Mouse (Mus musculus): ENCODE data around the gene Vamp2. TPM values are rescaled to one million over a fixed set of nuclear protein-coding genes. Genes with fewer than 3 reads are reported as not detected.

The Vamp2 gene
- polyA plus RNA-seq, 1 experiment from 2014 or later: 82.2 TPM

DNA sequence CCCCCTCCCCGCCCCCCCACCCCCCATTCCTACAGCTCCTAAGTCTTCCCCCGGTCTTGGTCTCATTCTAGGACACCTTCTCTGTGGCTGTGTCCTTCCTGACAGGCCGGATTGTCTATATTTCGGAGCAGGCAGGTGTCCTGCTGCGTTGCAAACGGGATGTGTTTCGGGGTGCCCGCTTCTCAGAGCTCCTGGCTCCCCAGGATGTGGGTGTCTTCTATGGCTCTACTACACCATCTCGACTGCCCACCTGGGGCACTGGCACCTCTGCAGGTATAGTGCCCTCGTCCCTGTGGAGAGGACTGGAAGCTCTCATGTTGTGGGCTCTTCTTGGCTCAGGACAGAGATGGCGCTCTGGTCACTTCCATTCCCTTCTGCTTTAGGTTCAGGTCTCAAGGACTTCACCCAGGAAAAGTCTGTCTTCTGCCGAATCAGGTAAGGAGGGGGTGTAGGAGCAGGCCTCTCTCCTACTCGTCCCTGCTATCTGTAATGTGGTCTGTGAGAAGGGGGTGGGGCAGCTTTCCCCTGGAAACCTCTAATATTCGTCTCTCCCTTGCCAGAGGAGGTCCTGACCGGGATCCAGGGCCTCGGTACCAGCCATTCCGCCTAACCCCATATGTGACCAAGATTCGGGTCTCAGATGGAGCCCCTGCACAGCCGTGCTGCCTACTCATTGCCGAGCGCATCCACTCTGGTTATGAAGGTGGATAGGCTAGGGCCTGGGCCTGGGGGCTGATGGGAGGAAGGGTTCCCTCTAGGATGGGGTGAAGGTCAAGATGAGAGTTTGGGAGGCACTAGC, 13.5 kb downstream of the Vamp2 start:
- Histone ChIP-seq H3K27ac (no peak overlapping the region), H3K9ac (no peak overlapping the region), H3K4me2 (no peak overlapping the region), H3K4me3 (no peak overlapping the region), H3K9me3 (replicated peaks) (no peaks in the 10 kb centered on the region), H3K36me3 (peaks cover 65% of the 10 kb centered on the region), H3K4me1 (replicated peaks) (peaks cover 40% of the 10 kb centered on the region), H3K27me3 (no peaks in the 10 kb centered on the region)
- 91% methylated on average over 21 of the region's 21 CpGs for WGBS
- ATAC-seq (replicated peaks; ENCODE audit: insufficient number of reproducible peaks, insufficient read depth, low FRiP score, low read depth): no peak

DNA sequence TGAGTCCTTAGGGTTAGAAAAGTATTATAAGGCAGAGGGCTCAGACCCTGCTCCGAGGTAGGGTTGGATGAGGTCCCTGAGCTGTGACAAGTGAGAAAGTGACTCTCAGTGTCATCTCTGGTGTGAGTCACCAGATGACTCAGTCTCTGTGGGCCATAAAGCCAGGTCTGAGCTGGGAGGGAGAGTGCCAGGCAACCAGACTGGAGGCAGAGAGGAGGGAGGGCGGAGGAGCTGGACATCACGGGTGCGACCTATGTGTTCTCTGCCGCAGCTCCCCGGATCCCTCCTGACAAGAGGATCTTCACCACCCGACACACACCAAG, 14.1 kb downstream of the Vamp2 start:
- no peak overlapping the region for H3K9ac ChIP-seq
- 83% methylated on average over 7 of the region's 7 CpGs for WGBS
- H3K36me3 ChIP-seq: peaks cover 71% of the 10 kb centered on the region
- no peaks in the 10 kb centered on the region for H3K27me3 ChIP-seq
- no peak overlapping the region for H3K4me2 ChIP-seq
- no peaks in the 10 kb centered on the region for H3K9me3 ChIP-seq (replicated peaks)
- no peak overlapping the region for H3K27ac ChIP-seq
- no peak overlapping the region for H3K4me3 ChIP-seq
- H3K4me1 ChIP-seq (replicated peaks): peaks cover 37% of the 10 kb centered on the region
- no peak for ATAC-seq (replicated peaks; ENCODE audit: insufficient number of reproducible peaks, insufficient read depth, low FRiP score, low read depth)

DNA sequence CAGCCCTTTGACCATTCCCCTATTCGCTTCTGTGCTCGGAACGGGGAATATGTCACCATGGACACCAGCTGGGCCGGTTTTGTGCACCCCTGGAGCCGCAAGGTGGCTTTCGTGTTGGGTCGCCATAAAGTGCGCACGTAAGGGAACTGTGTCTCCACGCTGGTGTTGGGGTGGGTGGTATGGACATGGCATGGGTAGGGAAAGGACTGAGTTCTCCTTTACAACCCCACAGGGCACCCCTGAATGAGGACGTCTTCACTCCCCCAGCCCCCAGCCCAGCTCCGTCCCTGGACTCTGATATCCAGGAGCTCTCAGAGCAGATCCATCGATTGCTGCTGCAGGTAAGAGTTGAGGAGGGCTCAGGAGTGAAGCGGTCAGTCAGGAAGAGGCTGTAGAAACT, 14.8 kb downstream of the Vamp2 start:
- ATAC-seq (replicated peaks; ENCODE audit: insufficient number of reproducible peaks, insufficient read depth, low FRiP score, low read depth): no peak
- Histone ChIP-seq H3K27me3 (no peaks in the 10 kb centered on the region), H3K4me2 (no peak overlapping the region), H3K36me3 (peaks cover 78% of the 10 kb centered on the region), H3K9ac (no peak overlapping the region), H3K4me1 (replicated peaks) (peaks cover 30% of the 10 kb centered on the region), H3K4me3 (no peak overlapping the region), H3K27ac (no peak overlapping the region), H3K9me3 (replicated peaks) (no peaks in the 10 kb centered on the region)
- WGBS: 96% methylated on average over 14 of the region's 14 CpGs

DNA sequence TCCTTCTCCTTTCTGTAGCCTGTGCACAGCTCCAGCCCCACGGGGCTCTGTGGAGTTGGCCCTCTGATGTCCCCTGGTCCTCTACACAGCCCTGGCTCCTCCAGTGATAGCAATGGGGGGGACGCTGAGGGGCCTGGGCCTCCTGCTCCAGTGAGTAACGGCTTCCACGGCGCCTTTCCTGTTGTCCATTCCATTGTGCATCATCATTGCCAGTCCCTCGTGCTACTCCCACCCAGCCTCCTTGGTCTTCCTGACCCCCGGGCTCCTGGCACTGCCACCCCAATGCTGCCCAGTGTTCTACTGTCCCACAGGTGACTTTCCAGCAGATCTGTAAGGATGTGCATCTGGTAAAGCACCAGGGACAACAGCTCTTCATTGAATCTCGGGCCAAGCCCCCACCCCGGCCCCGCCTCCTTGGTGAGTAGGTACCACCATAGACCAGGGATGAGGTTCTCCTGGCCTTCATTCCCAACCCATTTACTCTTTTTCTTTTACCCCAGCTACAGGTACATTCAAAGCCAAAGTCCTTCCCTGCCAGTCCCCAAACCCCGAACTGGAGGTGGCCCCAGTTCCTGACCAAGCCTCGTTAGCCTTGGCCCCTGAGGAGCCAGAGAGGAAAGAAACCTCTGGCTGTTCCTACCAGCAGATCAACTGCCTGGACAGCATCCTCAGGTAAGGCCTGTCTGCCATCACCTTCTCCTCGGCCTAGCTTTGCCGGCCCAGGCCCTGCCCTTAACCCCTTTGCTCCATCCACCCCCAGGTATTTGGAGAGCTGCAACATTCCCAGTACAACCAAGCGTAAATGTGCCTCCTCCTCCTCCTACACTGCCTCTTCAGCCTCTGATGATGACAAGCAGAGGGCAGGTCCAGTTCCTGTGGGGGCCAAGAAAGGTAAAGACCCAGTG, 15.5 kb downstream of the Vamp2 start:
- no peak for ATAC-seq (replicated peaks; ENCODE audit: insufficient number of reproducible peaks, insufficient read depth, low FRiP score, low read depth)
- Histone ChIP-seq H3K27ac (no peak overlapping the region), H3K9me3 (replicated peaks) (no peaks in the 10 kb centered on the region), H3K9ac (no peak overlapping the region), H3K27me3 (no peaks in the 10 kb centered on the region), H3K4me3 (no peak overlapping the region), H3K4me1 (replicated peaks) (peaks cover 23% of the 10 kb centered on the region), H3K36me3 (peaks cover 85% of the 10 kb centered on the region), H3K4me2 (no peak overlapping the region)
- WGBS: 89% methylated on average over 15 of the region's 15 CpGs

DNA sequence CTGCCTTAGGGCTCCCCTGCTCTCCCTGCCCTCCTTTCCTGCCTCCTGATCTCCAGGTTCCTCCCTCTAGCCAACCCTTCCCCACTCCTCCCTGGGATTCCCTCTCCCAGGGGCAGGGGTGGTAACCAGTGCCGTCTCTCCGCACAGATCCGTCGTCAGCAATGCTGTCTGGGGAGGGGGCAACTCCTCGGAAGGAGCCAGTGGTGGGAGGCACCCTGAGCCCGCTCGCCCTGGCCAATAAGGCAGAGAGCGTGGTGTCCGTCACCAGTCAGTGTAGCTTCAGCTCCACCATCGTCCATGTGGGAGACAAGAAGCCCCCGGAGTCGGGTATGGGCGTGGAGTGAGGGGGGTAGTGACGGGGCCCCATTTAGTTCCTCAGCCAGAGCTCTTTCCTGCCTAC, 16.2 kb downstream of the Vamp2 start:
- Histone ChIP-seq H3K27me3 (no peaks in the 10 kb centered on the region), H3K27ac (no peak overlapping the region), H3K4me2 (no peak overlapping the region), H3K9ac (no peak overlapping the region), H3K4me1 (replicated peaks) (peaks cover 20% of the 10 kb centered on the region), H3K9me3 (replicated peaks) (no peaks in the 10 kb centered on the region), H3K36me3 (peaks cover 92% of the 10 kb centered on the region), H3K4me3 (no peak overlapping the region)
- no peak for ATAC-seq (replicated peaks; ENCODE audit: insufficient number of reproducible peaks, insufficient read depth, low FRiP score, low read depth)
- 85% methylated on average over 14 of the region's 14 CpGs for WGBS

DNA sequence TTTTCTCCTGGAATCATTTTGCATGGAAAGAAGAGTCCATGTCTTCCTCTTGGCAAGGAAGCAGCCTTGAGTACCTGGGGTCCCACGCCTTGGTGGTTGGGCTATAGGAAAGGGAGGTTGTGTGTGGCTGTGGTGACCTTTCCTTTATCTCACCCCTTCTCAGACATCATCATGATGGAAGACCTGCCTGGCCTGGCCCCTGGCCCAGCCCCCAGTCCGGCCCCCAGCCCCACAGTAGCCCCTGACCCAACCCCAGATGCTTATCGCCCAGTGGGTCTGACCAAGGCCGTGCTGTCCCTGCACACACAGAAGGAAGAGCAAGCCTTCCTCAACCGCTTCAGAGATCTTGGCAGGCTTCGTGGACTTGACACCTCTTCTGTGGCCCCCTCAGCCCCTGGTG, 16.9 kb downstream of the Vamp2 start:
- WGBS: 86% methylated on average over 6 of the region's 6 CpGs
- H3K36me3 ChIP-seq: peaks cover 94% of the 10 kb centered on the region
- peaks cover 21% of the 10 kb centered on the region for H3K4me1 ChIP-seq (replicated peaks)
- no peak overlapping the region for H3K4me3 ChIP-seq
- no peak overlapping the region for H3K27ac ChIP-seq
- H3K9ac ChIP-seq: no peak overlapping the region
- no peak overlapping the region for H3K4me2 ChIP-seq
- no peaks in the 10 kb centered on the region for H3K27me3 ChIP-seq
- H3K9me3 ChIP-seq (replicated peaks): no peaks in the 10 kb centered on the region
- ATAC-seq (replicated peaks; ENCODE audit: insufficient number of reproducible peaks, insufficient read depth, low FRiP score, low read depth): no peak

DNA sequence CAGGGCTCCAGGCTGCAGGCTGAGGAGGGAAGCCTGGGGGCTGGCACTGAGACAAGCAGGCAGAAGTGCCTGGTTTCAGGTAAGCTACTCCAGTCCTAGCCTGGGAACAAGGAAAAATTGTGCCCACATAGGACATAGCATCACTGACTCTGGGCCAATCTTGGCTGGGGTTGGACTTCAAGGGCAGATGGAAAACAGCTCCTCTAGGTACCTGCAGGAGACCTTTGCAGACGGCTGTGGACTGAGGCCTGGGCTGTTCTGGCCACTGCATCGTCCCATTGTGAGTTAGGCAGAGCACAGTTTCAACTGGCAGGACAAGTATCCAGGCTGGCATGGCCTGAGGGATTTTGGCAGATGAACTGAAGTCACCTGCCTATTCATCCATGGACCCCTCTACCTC, 17.5 kb downstream of the Vamp2 start:
- 84% methylated on average over 2 of the region's 2 CpGs for WGBS
- H3K27me3 ChIP-seq: no peaks in the 10 kb centered on the region
- no peak overlapping the region for H3K4me2 ChIP-seq
- no peak overlapping the region for H3K9ac ChIP-seq
- peaks cover 20% of the 10 kb centered on the region for H3K4me1 ChIP-seq (replicated peaks)
- no peak overlapping the region for H3K27ac ChIP-seq
- no peak overlapping the region for H3K4me3 ChIP-seq
- peaks cover 88% of the 10 kb centered on the region for H3K36me3 ChIP-seq
- H3K9me3 ChIP-seq (replicated peaks): no peaks in the 10 kb centered on the region
- no peak for ATAC-seq (replicated peaks; ENCODE audit: insufficient number of reproducible peaks, insufficient read depth, low FRiP score, low read depth)

DNA sequence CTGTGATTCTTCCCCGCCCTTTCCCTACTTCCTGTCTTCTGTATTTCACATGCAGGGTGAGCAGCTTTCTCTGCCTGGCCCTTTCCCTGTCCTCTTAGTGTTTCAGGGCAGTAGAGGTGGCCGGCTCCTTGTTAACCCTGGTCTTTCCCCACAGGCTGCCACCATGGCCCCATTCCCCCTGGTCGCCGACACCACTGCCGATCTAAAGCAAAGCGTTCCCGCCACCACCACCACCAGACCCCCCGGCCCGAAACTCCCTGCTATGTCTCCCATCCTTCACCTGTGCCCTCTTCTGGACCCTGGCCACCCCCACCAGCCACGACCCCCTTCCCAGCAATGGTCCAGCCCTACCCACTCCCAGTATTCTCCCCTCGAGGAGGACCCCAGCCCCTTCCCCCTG, 18.0 kb downstream of the Vamp2 start:
- Histone ChIP-seq H3K9ac (no peak overlapping the region), H3K27me3 (no peaks in the 10 kb centered on the region), H3K9me3 (replicated peaks) (no peaks in the 10 kb centered on the region), H3K27ac (no peak overlapping the region), H3K4me1 (replicated peaks) (peaks cover 19% of the 10 kb centered on the region), H3K4me2 (no peak overlapping the region), H3K4me3 (no peak overlapping the region), H3K36me3 (peaks cover 83% of the 10 kb centered on the region)
- ATAC-seq (replicated peaks; ENCODE audit: insufficient number of reproducible peaks, insufficient read depth, low FRiP score, low read depth): no peak
- 89% methylated on average over 11 of the region's 11 CpGs for WGBS

DNA sequence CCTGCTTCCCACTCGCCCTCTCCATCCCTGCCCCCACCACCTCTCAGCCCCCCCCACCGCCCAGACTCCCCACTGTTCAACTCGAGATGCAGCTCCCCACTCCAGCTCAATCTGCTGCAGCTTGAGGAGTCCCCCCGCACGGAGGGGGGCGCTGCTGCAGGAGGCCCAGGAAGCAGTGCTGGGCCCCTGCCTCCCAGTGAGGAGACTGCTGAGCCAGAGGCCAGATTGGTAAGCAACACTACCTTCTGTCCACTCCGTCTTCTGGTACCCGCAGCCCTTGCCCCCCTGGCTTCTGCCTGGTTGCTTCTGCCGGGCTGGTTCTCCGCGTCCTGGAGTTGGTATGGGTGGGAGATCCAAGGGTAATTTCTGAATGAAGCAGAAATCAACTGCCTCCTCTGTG, 18.6 kb downstream of the Vamp2 start:
- Histone ChIP-seq H3K4me1 (replicated peaks) (peaks cover 24% of the 10 kb centered on the region), H3K9me3 (replicated peaks) (no peaks in the 10 kb centered on the region), H3K9ac (no peak overlapping the region), H3K27me3 (no peaks in the 10 kb centered on the region), H3K27ac (no peak overlapping the region), H3K4me3 (no peak overlapping the region), H3K36me3 (peaks cover 78% of the 10 kb centered on the region), H3K4me2 (no peak overlapping the region)
- ATAC-seq (replicated peaks; ENCODE audit: insufficient number of reproducible peaks, insufficient read depth, low FRiP score, low read depth): no peak
- 89% methylated on average over 11 of the region's 11 CpGs for WGBS

DNA sequence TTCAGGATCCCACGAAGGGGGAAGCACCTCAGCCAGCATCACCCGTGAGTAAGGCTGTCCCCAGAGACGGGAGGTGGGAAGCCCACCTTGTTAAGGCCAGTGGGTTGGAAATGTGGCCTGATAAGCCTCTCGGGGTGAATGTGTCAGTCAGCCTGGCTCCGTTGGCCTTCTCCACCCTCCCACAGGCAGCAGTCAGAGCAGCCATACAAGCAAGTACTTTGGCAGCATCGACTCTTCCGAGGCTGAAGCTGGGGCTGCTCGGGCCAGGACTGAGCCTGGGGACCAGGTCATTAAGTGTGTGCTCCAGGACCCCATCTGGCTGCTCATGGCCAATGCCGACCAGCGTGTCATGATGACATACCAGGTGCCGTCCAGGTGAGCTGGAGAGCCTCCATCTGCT, 19.4 kb downstream of the Vamp2 start:
- no peak for ATAC-seq (replicated peaks; ENCODE audit: insufficient number of reproducible peaks, insufficient read depth, low FRiP score, low read depth)
- Histone ChIP-seq H3K27me3 (no peaks in the 10 kb centered on the region), H3K9ac (no peak overlapping the region), H3K4me1 (replicated peaks) (peaks cover 30% of the 10 kb centered on the region), H3K4me2 (no peak overlapping the region), H3K4me3 (no peak overlapping the region), H3K27ac (no peak overlapping the region), H3K36me3 (peaks cover 70% of the 10 kb centered on the region), H3K9me3 (replicated peaks) (no peaks in the 10 kb centered on the region)
- 84% methylated on average over 11 of the region's 11 CpGs for WGBS

DNA sequence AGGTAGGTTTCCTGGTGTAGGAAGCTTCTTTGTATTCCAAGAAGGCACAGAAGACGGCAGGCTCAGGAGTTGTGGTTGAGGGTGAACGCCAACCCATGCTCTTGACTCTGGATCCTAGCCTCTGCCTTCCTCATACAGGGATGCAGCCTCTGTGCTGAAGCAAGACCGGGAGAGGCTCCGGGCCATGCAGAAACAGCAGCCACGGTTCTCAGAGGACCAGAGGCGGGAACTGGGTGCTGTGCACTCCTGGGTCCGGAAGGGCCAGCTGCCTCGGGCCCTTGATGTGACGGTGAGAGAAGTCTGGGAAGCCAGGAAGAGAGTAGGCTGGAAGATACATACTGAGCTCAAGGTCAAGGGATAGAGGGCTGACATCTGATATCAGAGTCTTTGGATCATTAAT, 19.9 kb downstream of the Vamp2 start:
- Histone ChIP-seq H3K4me1 (replicated peaks) (peaks cover 30% of the 10 kb centered on the region), H3K27me3 (no peaks in the 10 kb centered on the region), H3K4me3 (no peak overlapping the region), H3K9me3 (replicated peaks) (no peaks in the 10 kb centered on the region), H3K27ac (no peak overlapping the region), H3K36me3 (peaks cover 64% of the 10 kb centered on the region), H3K9ac (no peak overlapping the region), H3K4me2 (no peak overlapping the region)
- no peak for ATAC-seq (replicated peaks; ENCODE audit: insufficient number of reproducible peaks, insufficient read depth, low FRiP score, low read depth)
- WGBS: 91% methylated on average over 9 of the region's 9 CpGs
